Mouse (Mus musculus) urinary bladder, adult 2 months (tissue): ENCODE measurements around the gene Usp44. TPM values are rescaled to one million over a fixed set of nuclear protein-coding genes. Genes with fewer than 3 reads are reported as not detected.

Source experiments
- polyA plus RNA-seq: library from polyadenylated mRNA; depleted of rRNA; stranded (reverse); fragments of >200 nt; gene quantifications from 2 replicates; pipeline ENCODE4 v1.2.3, GENCODE M21; 2012; rRNA removed

Usp44 gene
- polyA plus RNA-seq, 1 experiment = not detected

Other genes with a start within 250 kb of the Usp44 start
- gene Snrpf, start 241.8 kb upstream of the Usp44 start, polyA plus RNA-seq = 54.3 and 64.8 TPM in 2 replicates
- 7.8 and 11.2 TPM in 2 replicates for gene Ntn4, start 190.9 kb upstream of the Usp44 start, polyA plus RNA-seq
- 95.5 and 124 TPM in 2 replicates for gene Metap2, start 65.5 kb downstream of the Usp44 start, polyA plus RNA-seq
- 16.5 and 19.1 TPM in 2 replicates for gene Vezt, start 204.3 kb downstream of the Usp44 start, polyA plus RNA-seq
- gene Fgd6, start 204.4 kb downstream of the Usp44 start, polyA plus RNA-seq = 1.9 and 2.7 TPM in 2 replicates